Mouse (Mus musculus): ENCODE data around the gene Ccnb2. TPM values are rescaled to one million over a fixed set of nuclear protein-coding genes. Genes with fewer than 3 reads are reported as not detected.
"Not testable (repeated sequence)": the region's sequence is repeated elsewhere in the genome, so short reads cannot be mapped to it uniquely, and the experiment has no call there.

Ccnb2 gene
- 146 TPM in 2 replicates for polyA plus RNA-seq (2015; fragmentation: Nextera tagmentation; extraction: Ambion mirVana)

GRCm38 (mm10) chr9:70421257-70422056, at the start of gene Ccnb2:
TSS of gene Ccnb2 (minus strand) at chr9:70421547.
- Histone ChIP-seq H3K9me3 (replicated peaks; ENCODE audit: control insufficient read depth, low read length) (no peaks in the 10 kb centered on the region), H3K4me1 (ENCODE audit: control insufficient read depth, insufficient read depth, low read length) (peaks cover 11% of the 10 kb centered on the region; the same call in 1 of the 2 replicates), H3K27me3 (ENCODE audit: control insufficient read depth, insufficient read depth, low read length) (no peaks in the 10 kb centered on the region), H3K4me2 (ENCODE audit: low read depth, low read length) (peak within 1 kb of the TSS; percentile 89), H3K9ac (ENCODE audit: low read length) (peak within 1 kb of the TSS; percentile 87), H3K27ac (ENCODE audit: low read length) (peak within 1 kb of the TSS; percentile 70), H3K36me3 (ENCODE audit: control insufficient read depth, insufficient read depth, low read length) (peaks cover 12% of the 10 kb centered on the region; the same call in 1 of the 2 replicates), H3K4me3 (replicated peaks; ENCODE audit: low read length) (peak within 1 kb of the TSS; percentile 80)
- peak; percentile 96 for ATAC-seq (ENCODE audit: insufficient read depth, low FRiP score)
- WGBS = 3% methylated on average over 45 of the region's 45 CpGs

DNA sequence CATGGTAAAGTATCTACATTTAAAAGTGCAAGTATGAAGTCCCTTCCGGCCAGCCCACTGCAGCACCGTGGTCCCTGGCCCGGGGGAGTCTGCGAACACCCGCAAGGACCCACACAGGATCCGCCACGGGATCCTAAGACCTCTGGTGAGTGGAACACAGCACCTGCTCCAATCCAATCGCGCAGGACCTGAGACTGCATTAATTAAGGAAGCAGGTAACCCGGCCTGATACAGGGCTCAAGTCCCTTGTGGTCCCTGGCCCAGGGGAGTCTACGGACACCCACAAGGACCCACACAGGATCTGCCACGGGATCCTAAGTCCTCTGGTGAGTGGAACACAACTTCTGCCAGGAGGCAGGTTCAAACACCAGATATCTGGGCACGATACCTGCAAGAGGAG, 41.7 kb upstream of the Ccnb2 start:
- H3K4me1 ChIP-seq (ENCODE audit: control insufficient read depth, insufficient read depth, low read length); H3K9ac ChIP-seq (ENCODE audit: low read length); H3K9me3 ChIP-seq (replicated peaks; ENCODE audit: control insufficient read depth, low read length); H3K4me2 ChIP-seq (ENCODE audit: low read depth, low read length); H3K4me3 ChIP-seq (replicated peaks; ENCODE audit: low read length); H3K27ac ChIP-seq (ENCODE audit: low read length); ATAC-seq (ENCODE audit: insufficient read depth, low FRiP score); H3K27me3 ChIP-seq (ENCODE audit: control insufficient read depth, insufficient read depth, low read length); H3K36me3 ChIP-seq (ENCODE audit: control insufficient read depth, insufficient read depth, low read length): not testable (repeated sequence)
- WGBS = 94% methylated on average over 13 of the region's 13 CpGs

DNA sequence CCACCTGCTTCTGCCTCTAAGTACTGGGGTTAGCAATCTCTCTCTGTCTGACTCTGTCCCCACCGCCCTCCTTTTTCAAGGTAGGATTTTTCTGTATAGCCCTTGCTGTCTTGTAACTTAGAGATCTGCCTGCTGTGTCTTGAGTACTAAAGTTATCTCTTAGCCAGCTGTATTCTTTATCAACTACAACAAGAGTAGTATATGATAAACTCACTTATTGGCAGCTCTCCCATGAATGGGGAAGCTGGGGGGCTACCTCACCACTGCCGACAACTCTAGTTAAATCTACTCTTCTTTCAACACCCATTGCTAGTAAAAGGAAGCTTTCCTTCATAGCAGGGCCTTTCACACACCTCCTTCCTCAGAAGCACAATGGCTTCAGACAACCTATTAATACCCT, 31.0 kb upstream of the Ccnb2 start:
- H3K9ac ChIP-seq (ENCODE audit: low read length) = no peak overlapping the region
- no peak overlapping the region for H3K27ac ChIP-seq (ENCODE audit: low read length)
- H3K4me3 ChIP-seq (replicated peaks; ENCODE audit: low read length) = no peak overlapping the region
- no peaks in the 10 kb centered on the region for H3K27me3 ChIP-seq (ENCODE audit: control insufficient read depth, insufficient read depth, low read length)
- ATAC-seq (ENCODE audit: insufficient read depth, low FRiP score) = no peak
- H3K36me3 ChIP-seq (ENCODE audit: control insufficient read depth, insufficient read depth, low read length) = peaks cover 23% of the 10 kb centered on the region
- 85% methylated on average over 2 of the region's 2 CpGs for WGBS
- H3K4me1 ChIP-seq (ENCODE audit: control insufficient read depth, insufficient read depth, low read length) = no peaks in the 10 kb centered on the region
- no peak overlapping the region for H3K4me2 ChIP-seq (ENCODE audit: low read depth, low read length)
- no peaks in the 10 kb centered on the region for H3K9me3 ChIP-seq (replicated peaks; ENCODE audit: control insufficient read depth, low read length)

DNA sequence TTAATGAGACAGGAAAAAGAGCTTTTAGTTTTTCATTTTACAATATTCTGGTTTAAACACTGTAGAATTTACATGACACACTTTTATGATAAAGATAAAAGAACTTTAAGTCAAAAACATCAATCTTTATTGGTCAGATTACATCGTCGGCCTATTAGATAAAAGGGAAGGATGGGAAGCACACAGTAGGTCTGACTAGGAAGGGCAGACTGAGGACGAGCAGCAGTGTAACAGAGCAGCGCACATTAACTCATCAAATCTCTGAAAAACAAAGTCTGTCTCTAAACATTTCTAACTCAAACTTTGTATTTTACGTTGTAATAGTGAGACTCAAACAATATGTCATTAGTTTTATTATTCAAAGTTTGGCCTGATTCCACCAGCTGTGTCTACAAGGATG, 27.7 kb upstream of the Ccnb2 start:
- no peak for ATAC-seq (ENCODE audit: insufficient read depth, low FRiP score)
- peaks cover 17% of the 10 kb centered on the region for H3K36me3 ChIP-seq (ENCODE audit: control insufficient read depth, insufficient read depth, low read length)
- WGBS = 86% methylated on average over 5 of the region's 5 CpGs

DNA sequence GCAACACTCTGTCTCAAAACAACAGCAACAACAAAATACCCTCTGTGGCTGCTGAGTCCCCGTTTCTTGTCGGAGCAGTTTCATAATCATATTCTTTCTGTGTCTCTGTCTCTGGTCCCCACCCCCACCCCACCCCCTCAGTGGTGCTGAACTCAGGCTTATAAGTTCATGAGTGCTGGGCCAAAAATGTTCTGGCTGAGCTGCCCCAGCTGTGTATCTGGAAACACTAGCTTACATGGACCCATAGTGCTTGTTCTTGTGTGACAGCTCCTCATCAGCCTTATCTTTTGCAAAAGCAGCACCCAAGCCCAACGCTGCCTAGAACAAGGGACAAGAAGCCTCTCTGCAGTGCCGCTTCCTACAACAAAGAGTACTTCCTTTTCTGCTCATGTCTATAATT, 18.6 kb upstream of the Ccnb2 start:
- no peaks in the 10 kb centered on the region for H3K4me1 ChIP-seq (ENCODE audit: control insufficient read depth, insufficient read depth, low read length)
- no peaks in the 10 kb centered on the region for H3K9me3 ChIP-seq (replicated peaks; ENCODE audit: control insufficient read depth, low read length)
- H3K27me3 ChIP-seq (ENCODE audit: control insufficient read depth, insufficient read depth, low read length) = no peaks in the 10 kb centered on the region
- ATAC-seq (ENCODE audit: insufficient read depth, low FRiP score) = no peak
- peaks cover 20% of the 10 kb centered on the region for H3K36me3 ChIP-seq (ENCODE audit: control insufficient read depth, insufficient read depth, low read length)
- no peak overlapping the region for H3K4me3 ChIP-seq (replicated peaks; ENCODE audit: low read length)
- H3K4me2 ChIP-seq (ENCODE audit: low read depth, low read length) = no peak overlapping the region
- WGBS = 87% methylated on average over 4 of the region's 4 CpGs
- no peak overlapping the region for H3K27ac ChIP-seq (ENCODE audit: low read length)
- no peak overlapping the region for H3K9ac ChIP-seq (ENCODE audit: low read length)

More for the DNA sequence above, 27.7 kb upstream of the Ccnb2 start:
- no peaks in the 10 kb centered on the region for H3K27me3 ChIP-seq (ENCODE audit: control insufficient read depth, insufficient read depth, low read length)
- no peak overlapping the region for H3K4me2 ChIP-seq (ENCODE audit: low read depth, low read length)
- H3K9ac ChIP-seq (ENCODE audit: low read length) = no peak overlapping the region
- no peak overlapping the region for H3K27ac ChIP-seq (ENCODE audit: low read length)
- H3K9me3 ChIP-seq (replicated peaks; ENCODE audit: control insufficient read depth, low read length) = no peaks in the 10 kb centered on the region
- no peak overlapping the region for H3K4me3 ChIP-seq (replicated peaks; ENCODE audit: low read length)
- no peaks in the 10 kb centered on the region for H3K4me1 ChIP-seq (ENCODE audit: control insufficient read depth, insufficient read depth, low read length)

GRCm38 (mm10) chr9:70422661-70423060, 1.3 kb upstream of the Ccnb2 start:
- H3K27me3 ChIP-seq (ENCODE audit: control insufficient read depth, insufficient read depth, low read length) = no peaks in the 10 kb centered on the region
- no peak overlapping the region for H3K4me3 ChIP-seq (replicated peaks; ENCODE audit: low read length)
- no peak for ATAC-seq (ENCODE audit: insufficient read depth, low FRiP score)
- H3K27ac ChIP-seq (ENCODE audit: low read length) = no peak overlapping the region
- H3K4me2 ChIP-seq (ENCODE audit: low read depth, low read length) = no peak overlapping the region
- peaks cover 11% of the 10 kb centered on the region; the same call in 1 of the 2 replicates for H3K4me1 ChIP-seq (ENCODE audit: control insufficient read depth, insufficient read depth, low read length)
- WGBS = 97% methylated on average over 2 of the region's 2 CpGs
- no peak overlapping the region for H3K9ac ChIP-seq (ENCODE audit: low read length)
- H3K9me3 ChIP-seq (replicated peaks; ENCODE audit: control insufficient read depth, low read length) = no peaks in the 10 kb centered on the region
- peaks cover 20% of the 10 kb centered on the region for H3K36me3 ChIP-seq (ENCODE audit: control insufficient read depth, insufficient read depth, low read length)

- H3K9me3 ChIP-seq (replicated peaks; ENCODE audit: control insufficient read depth, low read length) = no peaks in the 10 kb centered on the region
- 82% methylated on average over 3 of the region's 3 CpGs for WGBS
- H3K27ac ChIP-seq (ENCODE audit: low read length) = no peak overlapping the region
- H3K9ac ChIP-seq (ENCODE audit: low read length) = no peak overlapping the region
- H3K4me2 ChIP-seq (ENCODE audit: low read depth, low read length) = no peak overlapping the region
- peaks cover 20% of the 10 kb centered on the region; the same call in 1 of the 2 replicates for H3K36me3 ChIP-seq (ENCODE audit: control insufficient read depth, insufficient read depth, low read length)
- no peaks in the 10 kb centered on the region for H3K27me3 ChIP-seq (ENCODE audit: control insufficient read depth, insufficient read depth, low read length)
- H3K4me3 ChIP-seq (replicated peaks; ENCODE audit: low read length) = no peak overlapping the region
- 0 out of 2 replicates have a peak, but pooled peaks cover 6% of the 10 kb centered on the region for H3K4me1 ChIP-seq (ENCODE audit: control insufficient read depth, insufficient read depth, low read length)
- ATAC-seq (ENCODE audit: insufficient read depth, low FRiP score) = no peak
These were observed 4.9 kb downstream of the Ccnb2 start for GRCm38 (mm10) chr9:70416412-70416811.

GRCm38 (mm10) chr9:70413038-70413437, 8.3 kb downstream of the Ccnb2 start:
- H3K4me1 ChIP-seq (ENCODE audit: control insufficient read depth, insufficient read depth, low read length) = 0 out of 2 replicates have a peak, but pooled peaks cover 5% of the 10 kb centered on the region
- no peaks in the 10 kb centered on the region for H3K27me3 ChIP-seq (ENCODE audit: control insufficient read depth, insufficient read depth, low read length)

DNA sequence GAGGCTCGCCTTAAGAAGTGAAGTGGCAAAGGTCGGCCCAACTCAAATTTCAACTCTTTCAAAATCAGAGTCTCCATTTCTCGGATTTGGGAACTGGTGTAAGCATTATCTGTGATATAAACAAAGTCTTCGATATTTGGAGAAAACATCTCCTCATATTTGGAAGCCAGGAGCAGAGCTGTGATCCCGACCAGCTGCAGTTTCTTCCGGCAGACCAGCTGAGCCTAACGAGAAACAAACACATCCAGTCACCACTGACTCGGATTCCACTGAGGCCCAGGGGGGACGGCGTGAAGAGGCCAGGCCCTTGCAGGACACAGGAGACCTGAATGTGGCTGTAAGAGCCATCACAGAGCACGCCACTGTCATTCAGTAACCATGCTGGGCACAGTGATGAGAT, 10.7 kb downstream of the Ccnb2 start:
- Histone ChIP-seq H3K27ac (ENCODE audit: low read length) (0 out of 2 replicates have a peak overlapping the region, but pooled peaks have one; percentile 22), H3K9ac (ENCODE audit: low read length) (no peak overlapping the region), H3K9me3 (replicated peaks; ENCODE audit: control insufficient read depth, low read length) (no peaks in the 10 kb centered on the region), H3K4me3 (replicated peaks; ENCODE audit: low read length) (no peak overlapping the region), H3K27me3 (ENCODE audit: control insufficient read depth, insufficient read depth, low read length) (no peaks in the 10 kb centered on the region), H3K4me1 (ENCODE audit: control insufficient read depth, insufficient read depth, low read length) (0 out of 2 replicates have a peak, but pooled peaks cover 5% of the 10 kb centered on the region), H3K4me2 (ENCODE audit: low read depth, low read length) (no peak overlapping the region), H3K36me3 (ENCODE audit: control insufficient read depth, insufficient read depth, low read length) (peaks cover 25% of the 10 kb centered on the region)
- ATAC-seq (ENCODE audit: insufficient read depth, low FRiP score) = no peak
- 56% methylated on average over 11 of the region's 11 CpGs for WGBS

More at GRCm38 (mm10) chr9:70413038-70413437, 8.3 kb downstream of the Ccnb2 start:
- no peak overlapping the region for H3K27ac ChIP-seq (ENCODE audit: low read length)
- 90% methylated on average over 7 of the region's 7 CpGs for WGBS
- H3K9ac ChIP-seq (ENCODE audit: low read length) = no peak overlapping the region
- peaks cover 30% of the 10 kb centered on the region for H3K36me3 ChIP-seq (ENCODE audit: control insufficient read depth, insufficient read depth, low read length)
- H3K9me3 ChIP-seq (replicated peaks; ENCODE audit: control insufficient read depth, low read length) = no peaks in the 10 kb centered on the region
- no peak overlapping the region for H3K4me3 ChIP-seq (replicated peaks; ENCODE audit: low read length)
- H3K4me2 ChIP-seq (ENCODE audit: low read depth, low read length) = no peak overlapping the region
- no peak for ATAC-seq (ENCODE audit: insufficient read depth, low FRiP score)

Measured in stomach, embryonic 16.5 days (tissue).